Mouse (Mus musculus) lung, embryonic 14.5 days (tissue): ENCODE measurements around the gene Tdrd7. TPM values are rescaled to one million over a fixed set of nuclear protein-coding genes. Genes with fewer than 3 reads are reported as not detected.

Experiments
- ATAC-seq: fragments of 200-750 bp; cut with Nextera tagmentation; 2 replicates; pipeline ENCODE4 v1.8.0; 2017; ENCODE audit warnings: mild to moderate bottlenecking, moderate TSS enrichment, moderate library complexity; ENCODE audit not compliant: insufficient read depth
- DNase-seq: peaks from one replicate; pipeline ENCODE4 v3.0.0-alpha.2; 2015
- H3K27ac ChIP-seq: fragments of 300-500 bp; sonication (generic); 2 replicates; pipeline ENCODE4 v1.5.1; 2014; ENCODE audit warnings: low read depth, mild to moderate bottlenecking, moderate library complexity
- H3K27me3 ChIP-seq: fragments of 300-500 bp; sonication (generic); 2 replicates; pipeline ENCODE4 v1.6.1; 2014; ENCODE audit warnings: low read length, control low read depth; ENCODE audit not compliant: insufficient read depth
- H3K36me3 ChIP-seq: fragments of 300-500 bp; sonication (generic); 2 replicates; pipeline ENCODE4 v1.6.1; 2014; ENCODE audit warnings: control low read depth; ENCODE audit not compliant: insufficient read depth
- H3K4me1 ChIP-seq: fragments of 300-500 bp; sonication (generic); 2 replicates; pipeline ENCODE4 v1.6.1; 2014; ENCODE audit warnings: antibody characterized with exemption, control low read depth; ENCODE audit not compliant: insufficient read depth
- H3K4me2 ChIP-seq: fragments of 300-500 bp; sonication (generic); 2 replicates; pipeline ENCODE4 v1.6.1; 2014; ENCODE audit warnings: mild to moderate bottlenecking
- H3K4me3 ChIP-seq: fragments of 300-500 bp; sonication (generic); 2 replicates; pipeline ENCODE4 v1.5.1; 2014; ENCODE audit warnings: low read depth, low read length
- H3K9ac ChIP-seq: fragments of 300-500 bp; sonication (generic); 2 replicates; pipeline ENCODE4 v1.6.1; 2014
- H3K9me3 ChIP-seq: fragments of 300-500 bp; sonication (generic); 2 replicates; pipeline ENCODE4 v1.6.1; 2016; ENCODE audit warnings: low read depth, low read length, control low read depth
- CTCF ChIP-seq: IDR thresholded peaks from 2 replicates; pipeline ENCODE4 v1.5.1; 2016; ENCODE audit warnings: antibody characterized with exemption, low read depth
- WGBS: fragments of 180-500 bp; shearing (Covaris S2); extraction: QIAGEN DNeasy Blood & Tissue Kit; methylation state at CpG from one replicate; pipeline ENCODE4 v1.1.7; 2014; 5-methylcytosine and 5-hydroxymethylcytosine counted together
- polyA plus RNA-seq: library from polyadenylated mRNA; unstranded; fragments of >200 nt; fragmentation: Nextera tagmentation; extraction: Ambion mirVana; gene quantifications from 2 replicates; pipeline ENCODE4 v1.2.1, GENCODE M21; 2014

The Tdrd7 gene
- polyA plus RNA-seq, 1 experiment from 2014 or later = 15.8 TPM

- no peak overlapping the region for H3K4me3 ChIP-seq
- no peak overlapping the region for H3K4me2 ChIP-seq
- no peaks in the 10 kb centered on the region for H3K27me3 ChIP-seq
- no peaks in the 10 kb centered on the region for H3K36me3 ChIP-seq
- H3K9me3 ChIP-seq = no peaks in the 10 kb centered on the region
- DNase-seq (peak; percentile 75), ATAC-seq (no peak)
- no peak overlapping the region for H3K27ac ChIP-seq
- WGBS = 34% methylated on average over 9 of the region's 9 CpGs
- H3K9ac ChIP-seq = no peak overlapping the region
- H3K4me1 ChIP-seq = no peaks in the 10 kb centered on the region
- peak; percentile 78 for TF ChIP-seq CTCF
Measured at GRCm38 (mm10) chr4:46029552-46029951, 64.4 kb downstream of the Tdrd7 start.

GRCm38 (mm10) chr4:46032448-46032847 is 67.3 kb downstream of the Tdrd7 start:
- H3K27ac ChIP-seq = peak overlapping the region; percentile 75
- H3K9me3 ChIP-seq = no peaks in the 10 kb centered on the region
- peak overlapping the region; percentile 38 for H3K4me2 ChIP-seq
- WGBS = 32% methylated on average over 9 of the region's 9 CpGs
- H3K36me3 ChIP-seq = no peaks in the 10 kb centered on the region
- H3K4me1 ChIP-seq = no peaks in the 10 kb centered on the region
- no peak overlapping the region for H3K9ac ChIP-seq
- DNase-seq (peak; percentile 13), ATAC-seq (no peak)
- H3K27me3 ChIP-seq = peaks cover 5% of the 10 kb centered on the region; the same call in 1 of the 2 replicates
- H3K4me3 ChIP-seq = no peak overlapping the region
- TF ChIP-seq CTCF = no peak

GRCm38 (mm10) chr4:46033197-46033596 is 68.1 kb downstream of the Tdrd7 start:
- H3K4me2 ChIP-seq = peak overlapping the region; percentile 38; the same call in 1 of the 2 replicates
- peak; percentile 78 for DNase-seq
- no peak for TF ChIP-seq CTCF
- WGBS = 36% methylated on average over 2 of the region's 2 CpGs
- H3K4me1 ChIP-seq = no peaks in the 10 kb centered on the region
- peak overlapping the region; percentile 75; the same call in 1 of the 2 replicates for H3K27ac ChIP-seq
- no peaks in the 10 kb centered on the region for H3K9me3 ChIP-seq
- H3K9ac ChIP-seq = no peak overlapping the region
- H3K4me3 ChIP-seq = no peak overlapping the region
- no peaks in the 10 kb centered on the region for H3K36me3 ChIP-seq
- peak; percentile 85 for ATAC-seq
- H3K27me3 ChIP-seq = peaks cover 12% of the 10 kb centered on the region; the same call in 1 of the 2 replicates

GRCm38 (mm10) chr4:46038591-46038891 is 73.4 kb downstream of the Tdrd7 start:
- peaks cover 42% of the 10 kb centered on the region for H3K27me3 ChIP-seq
- H3K9ac ChIP-seq = peak overlapping the region; percentile 60
- no peaks in the 10 kb centered on the region for H3K36me3 ChIP-seq
- no peak for TF ChIP-seq CTCF
- no peaks in the 10 kb centered on the region for H3K4me1 ChIP-seq
- WGBS = 6% methylated on average over 12 of the region's 12 CpGs
- H3K4me2 ChIP-seq = peak overlapping the region; percentile 96
- peak overlapping the region; percentile 63 for H3K4me3 ChIP-seq
- no peaks in the 10 kb centered on the region for H3K9me3 ChIP-seq
- DNase-seq (no peak), ATAC-seq (no peak)
- no peak overlapping the region for H3K27ac ChIP-seq

GRCm38 (mm10) chr4:46038892-46039751 is 74.0 kb downstream of the Tdrd7 start, which contains the start of gene Tmod1:
TSS of gene Tmod1 (plus strand) at chr4:46038935.
- peak; percentile 77 for ATAC-seq
- Histone ChIP-seq H3K27ac (peak within 1 kb of the TSS; percentile 73), H3K9ac (peak within 1 kb of the TSS; percentile 60), H3K4me3 (peak within 1 kb of the TSS; percentile 63), H3K27me3 (peaks cover 42% of the 10 kb centered on the region), H3K4me2 (peak within 1 kb of the TSS; percentile 96), H3K4me1 (no peaks in the 10 kb centered on the region), H3K36me3 (no peaks in the 10 kb centered on the region), H3K9me3 (no peaks in the 10 kb centered on the region)
- TF ChIP-seq CTCF = no peak
- WGBS = under 1% methylated on average over 72 of the region's 72 CpGs
- DNase-seq = peak; percentile 67

- no peak for ATAC-seq
- Histone ChIP-seq H3K27ac (peak overlapping the region; percentile 73), H3K36me3 (no peaks in the 10 kb centered on the region), H3K9ac (peak overlapping the region; percentile 60; the same call in 1 of the 2 replicates), H3K27me3 (peaks cover 42% of the 10 kb centered on the region), H3K4me2 (peak overlapping the region; percentile 96), H3K4me3 (peak overlapping the region; percentile 63), H3K9me3 (no peaks in the 10 kb centered on the region), H3K4me1 (no peaks in the 10 kb centered on the region)
- no peak for DNase-seq
- no peak for TF ChIP-seq CTCF
- 16% methylated on average over 6 of the region's 6 CpGs for WGBS
Measured at GRCm38 (mm10) chr4:46039899-46040298, 74.8 kb downstream of the Tdrd7 start.

GRCm38 (mm10) chr4:46040594-46041192 is 75.6 kb downstream of the Tdrd7 start:
- Histone ChIP-seq H3K4me2 (peak overlapping the region; percentile 96), H3K9ac (peak overlapping the region; percentile 27; the same call in 1 of the 2 replicates), H3K27me3 (peaks cover 42% of the 10 kb centered on the region), H3K4me3 (peak overlapping the region; percentile 63), H3K9me3 (no peaks in the 10 kb centered on the region), H3K4me1 (no peaks in the 10 kb centered on the region), H3K27ac (peak overlapping the region; percentile 73), H3K36me3 (no peaks in the 10 kb centered on the region)
- WGBS = 11% methylated on average over 9 of the region's 9 CpGs
- ATAC-seq (peak; percentile 41; the same call in 1 of the 2 replicates), DNase-seq (peak; percentile 48)
- TF ChIP-seq CTCF = peak; percentile 70
